Mouse (Mus musculus): Measurements from ENCODE around the gene Chd9. TPM values are rescaled to one million over a fixed set of nuclear protein-coding genes. Genes with fewer than 3 reads are reported as not detected.

Gene Chd9
- total RNA-seq, 4 experiments from 2014 or later: 37.4 to 51.6 (median 46.4) TPM

GRCm38 (mm10) chr8:91082428-91082827 lies 254.3 kb downstream of the Chd9 start:
- DNase-seq (ENCODE audit: low spot score): no peak

GRCm38 (mm10) chr8:91088452-91088851 lies 260.3 kb downstream of the Chd9 start:
- no peak for DNase-seq (ENCODE audit: low spot score)

DNA sequence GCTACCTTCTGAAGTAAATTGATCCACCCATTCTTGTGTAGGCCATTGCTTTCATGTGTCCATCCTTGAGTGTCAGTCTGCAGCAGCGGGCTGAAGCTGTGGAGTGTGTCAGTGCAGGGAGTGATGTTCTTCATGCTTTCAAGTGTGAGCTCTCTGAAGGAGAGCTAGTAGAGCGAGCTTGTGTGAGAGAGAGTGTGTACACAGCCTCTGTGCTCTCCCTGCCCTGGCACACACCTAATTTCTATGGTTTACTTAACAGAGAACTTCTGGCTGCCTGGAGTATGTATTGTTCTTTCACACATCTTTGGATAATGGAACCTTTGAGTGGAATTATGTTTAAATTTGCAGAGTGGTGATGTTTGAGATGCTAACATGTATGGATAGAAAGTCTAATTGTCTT lies 261.4 kb downstream of the Chd9 start:
- DNase-seq (ENCODE audit: low spot score): no peak

- DNase-seq (ENCODE audit: low spot score): no peak
Observed at GRCm38 (mm10) chr8:91094135-91094534, 266.0 kb downstream of the Chd9 start.

DNA sequence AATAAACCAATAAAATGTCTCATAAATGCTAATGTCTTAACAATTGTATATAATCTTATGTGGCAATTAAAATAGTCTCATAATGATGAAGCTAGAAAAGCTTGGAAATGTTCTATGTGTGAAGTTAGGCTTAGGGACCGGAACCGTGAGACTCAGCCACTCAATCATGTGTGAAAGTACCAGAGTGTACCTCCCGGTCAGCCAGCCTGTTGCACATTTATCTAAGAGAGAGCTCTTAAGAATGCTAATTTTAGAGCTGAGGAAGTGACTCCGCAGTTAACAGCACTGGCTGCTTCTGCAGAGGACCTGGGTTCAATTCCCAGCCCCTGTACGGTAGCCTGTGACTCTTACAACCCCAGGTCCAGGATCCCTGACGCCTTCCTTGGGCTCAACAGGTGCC lies 270.0 kb downstream of the Chd9 start:
- DNase-seq (ENCODE audit: low spot score): no peak

Small RNAs within 50 kb of the gene (microRNA-seq; reads per million reads assigned to microRNA genes)
- not detected for gene Gm44382

Other genes with a start within 250 kb of the Chd9 start
- gene Gm19935, start 11.0 kb upstream of the Chd9 start, total RNA-seq (2022): not detected
- gene Rbl2, start 241.7 kb downstream of the Chd9 start, total RNA-seq (2022): 10 to 100 TPM; 34.6 to 46.1 (median 42.0) TPM

All from heart, adult 8-10 months (tissue).